Mouse (Mus musculus) MEL (cell line): ENCODE measurements at regions not wholly inside any gene's neighbourhood (a gene's known extent, or its start where the extent isn't known, plus 50 kb on each side); places are given as distances from the start of the nearest gene placed in this dataset.
"Not testable (repeated sequence)": the region's sequence is repeated elsewhere in the genome, so short reads cannot be mapped to it uniquely, and the experiment has no call there.

ENCODE experiments used
- DNase-seq: peaks from one replicate; pipeline ENCODE4 v3.0.0; 2011; ENCODE audit warnings: low read depth, low spot score
- H3K27ac ChIP-seq: 2 replicates; pipeline ENCODE4 v1.5.1; 2012; ENCODE audit warnings: low read depth, mild to moderate bottlenecking, control low read depth, low read length, moderate library complexity; ENCODE audit not compliant: control insufficient read depth
- H3K27me3 ChIP-seq, 2 experiments: fragments of 150-350 bp in 1 of 2; sonication (generic) in 1 of 2; 2 replicates each; pipeline ENCODE4 v1.6.1; 2012; ENCODE audit warnings: low read length in 2 of 2, mild to moderate bottlenecking in 2 of 2, improper control_type of control experiment in 1 of 2, moderate library complexity in 1 of 2; ENCODE audit not compliant: insufficient read depth in 2 of 2, control insufficient read depth in 1 of 2
- H3K36me3 ChIP-seq, 2 experiments: 2 replicates each; pipeline ENCODE4 v1.6.1; 2012 to 2014; ENCODE audit warnings: low read length in 2 of 2, improper control_type of control experiment in 1 of 2, inconsistent platforms in 1 of 2, mild to moderate bottlenecking in 1 of 2; ENCODE audit not compliant: insufficient read depth in 2 of 2, control insufficient read depth in 1 of 2
- H3K4me1 ChIP-seq, 2 experiments: fragments of 150-350 bp in 1 of 2; sonication (generic) in 1 of 2; 2 replicates each; pipeline ENCODE4 v1.6.1; 2012; ENCODE audit warnings: low read length in 2 of 2, improper control_type of control experiment in 1 of 2, mild to moderate bottlenecking in 1 of 2; ENCODE audit not compliant: insufficient read depth in 2 of 2, control insufficient read depth in 1 of 2
- H3K4me3 ChIP-seq, 2 experiments: fragments of 150-350 bp in 1 of 2; sonication (generic) in 1 of 2; 2 replicates each; pipeline ENCODE4 v1.5.1; 2012; ENCODE audit warnings: low read depth in 2 of 2, low read length in 2 of 2, mild to moderate bottlenecking in 2 of 2, moderate library complexity in 2 of 2, control low read depth in 1 of 2, improper control_type of control experiment in 1 of 2; ENCODE audit not compliant: control insufficient read depth in 1 of 2, insufficient read depth in 1 of 2
- H3K79me2 ChIP-seq: 2 replicates; pipeline ENCODE4 v1.6.1; 2012; ENCODE audit warnings: mild to moderate bottlenecking, low read length, moderate library complexity; ENCODE audit not compliant: control insufficient read depth, poor library complexity, insufficient read depth
- H3K9ac ChIP-seq: 2 replicates; pipeline ENCODE4 v1.6.1; 2012; ENCODE audit warnings: low read depth, mild to moderate bottlenecking, control low read depth, low read length, moderate library complexity; ENCODE audit not compliant: control insufficient read depth, poor library complexity, severe bottlenecking
- H3K9me3 ChIP-seq: fragments of 150-350 bp; sonication (generic); replicated peaks from 2 replicates; pipeline ENCODE4 v1.6.1; 2012; ENCODE audit warnings: mild to moderate bottlenecking, low read length, improper control_type of control experiment, moderate library complexity; ENCODE audit not compliant: insufficient read depth

DNA sequence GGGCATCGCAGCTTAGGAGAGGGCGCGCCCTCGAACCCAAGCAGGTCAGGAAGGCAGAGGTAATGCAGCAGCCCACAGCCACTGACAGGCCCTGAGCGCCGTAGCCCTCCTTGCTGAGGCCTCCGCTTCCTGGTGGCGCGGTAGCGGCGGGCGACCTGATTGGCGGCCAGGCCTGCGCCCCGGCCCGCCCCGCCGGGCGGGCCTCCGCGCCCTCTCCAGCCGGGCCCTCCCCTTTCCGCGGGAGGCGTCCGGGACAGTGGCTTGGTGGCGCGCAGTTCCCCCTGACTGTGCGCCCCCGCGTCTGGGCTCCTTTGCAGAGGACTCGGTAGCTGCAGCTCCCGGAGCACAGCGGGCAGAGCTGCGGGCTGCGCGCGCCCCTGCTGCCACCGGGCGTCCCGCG lies 242.1 kb downstream of the Gm21863 start:
- not testable (repeated sequence) for H3K27ac ChIP-seq, DNase-seq, H3K36me3 ChIP-seq, H3K9ac ChIP-seq, H3K27me3 ChIP-seq, H3K9me3 ChIP-seq, H3K4me3 ChIP-seq, H3K79me2 ChIP-seq, H3K4me1 ChIP-seq

GRCm38 (mm10) chr12:20196905-20197304 lies 242.6 kb downstream of the Gm21863 start:
- H3K4me3 ChIP-seq, H3K36me3 ChIP-seq, H3K79me2 ChIP-seq, H3K27ac ChIP-seq, H3K9ac ChIP-seq, DNase-seq, H3K4me1 ChIP-seq, H3K27me3 ChIP-seq, H3K9me3 ChIP-seq: not testable (repeated sequence)

DNA sequence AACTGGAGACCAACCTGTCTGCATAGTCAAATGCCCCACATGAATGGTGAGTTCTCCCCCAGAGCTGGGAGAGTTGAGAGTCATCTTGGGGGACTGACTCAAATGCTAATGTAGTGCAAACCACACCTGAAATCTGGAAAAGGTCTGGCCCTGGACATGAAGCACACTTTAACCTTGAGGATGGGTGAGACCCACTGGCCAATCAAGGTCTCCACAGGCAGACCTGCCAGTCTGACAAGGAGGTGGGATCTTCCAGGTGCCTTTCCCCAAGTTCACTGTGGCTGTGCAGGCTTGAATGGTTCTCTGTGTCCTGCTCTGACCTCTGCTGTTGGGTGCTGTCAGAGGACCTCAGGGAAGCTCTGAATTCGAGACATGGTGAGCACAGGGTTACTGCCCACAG lies 269.6 kb downstream of the Gm21863 start:
- H3K27me3 ChIP-seq, DNase-seq, H3K36me3 ChIP-seq, H3K9ac ChIP-seq, H3K4me3 ChIP-seq, H3K4me1 ChIP-seq, H3K79me2 ChIP-seq, H3K27ac ChIP-seq, H3K9me3 ChIP-seq: not testable (repeated sequence)

DNA sequence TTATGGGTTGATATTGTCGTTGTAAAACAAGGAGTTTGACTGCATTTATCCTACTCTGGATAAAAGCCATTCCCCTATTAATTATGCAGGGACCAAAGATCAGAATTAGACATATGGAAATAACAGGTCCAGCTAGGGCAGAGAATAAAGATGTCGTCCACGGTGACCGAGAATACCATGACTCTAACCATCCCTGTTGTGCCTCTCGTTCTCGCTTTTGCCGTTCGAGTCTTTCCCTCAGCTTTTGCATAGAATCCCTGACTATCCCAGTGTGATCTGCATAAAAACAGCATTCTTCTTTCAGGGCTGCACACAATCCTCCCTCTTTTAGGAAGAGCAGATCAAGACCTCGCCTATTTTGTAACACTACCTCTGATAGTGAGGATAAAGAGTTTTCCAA lies 272.5 kb downstream of the Gm21863 start:
- not testable (repeated sequence) for DNase-seq, H3K9me3 ChIP-seq

DNA sequence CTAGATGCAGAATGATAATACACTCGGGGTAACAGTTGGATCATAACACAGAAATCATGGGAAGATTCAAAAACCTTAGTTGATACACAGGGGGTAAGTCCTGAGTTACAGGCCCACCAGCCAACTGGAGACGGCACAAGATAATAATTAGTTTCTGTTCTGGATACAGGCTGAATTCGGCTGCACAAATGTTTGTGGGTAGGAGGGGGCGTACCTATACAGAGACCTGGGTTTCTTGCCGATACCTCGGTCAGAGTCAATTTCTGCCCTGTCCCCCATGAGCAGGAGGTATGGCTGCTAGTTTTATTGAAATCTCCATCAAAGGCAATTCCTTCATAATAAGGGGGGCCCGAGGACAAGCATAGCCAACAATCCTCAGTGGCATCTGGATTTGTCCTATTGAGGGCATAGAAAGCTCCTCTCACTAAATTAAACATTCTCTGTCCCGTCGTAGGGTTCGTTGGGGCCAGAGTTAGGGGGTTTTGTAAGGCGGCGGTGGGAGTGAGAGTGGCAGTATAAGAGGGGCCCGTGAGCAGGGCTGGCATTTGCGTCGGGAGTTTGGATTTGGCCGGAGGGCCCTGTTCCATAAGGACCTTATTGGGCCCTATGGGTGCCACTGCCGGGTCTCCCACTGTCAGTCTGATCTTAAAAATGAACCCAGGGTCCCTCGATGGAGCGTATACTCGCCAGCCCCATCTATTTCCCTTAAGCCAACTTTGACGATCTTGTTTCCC lies 273.3 kb downstream of the Gm21863 start:
- not testable (repeated sequence) for H3K9ac ChIP-seq, H3K36me3 ChIP-seq, H3K27me3 ChIP-seq, H3K4me3 ChIP-seq, H3K79me2 ChIP-seq, H3K9me3 ChIP-seq, DNase-seq, H3K4me1 ChIP-seq, H3K27ac ChIP-seq

More for the DNA sequence above, 272.5 kb downstream of the Gm21863 start:
- H3K4me1 ChIP-seq, H3K36me3 ChIP-seq, H3K9ac ChIP-seq, H3K27ac ChIP-seq, H3K79me2 ChIP-seq, H3K4me3 ChIP-seq, H3K27me3 ChIP-seq: not testable (repeated sequence)

GRCm38 (mm10) chr12:20228321-20228999 lies 274.2 kb downstream of the Gm21863 start:
- not testable (repeated sequence) for H3K27ac ChIP-seq, DNase-seq, H3K4me1 ChIP-seq, H3K36me3 ChIP-seq, H3K4me3 ChIP-seq, H3K79me2 ChIP-seq, H3K27me3 ChIP-seq, H3K9me3 ChIP-seq, H3K9ac ChIP-seq

- not testable (repeated sequence) for H3K27me3 ChIP-seq, DNase-seq, H3K4me1 ChIP-seq, H3K9ac ChIP-seq, H3K4me3 ChIP-seq, H3K27ac ChIP-seq, H3K36me3 ChIP-seq, H3K9me3 ChIP-seq, H3K79me2 ChIP-seq
These were observed 275.1 kb downstream of the Gm21863 start for GRCm38 (mm10) chr12:20229441-20229840.
